Mouse (Mus musculus) megakaryocyte progenitor cell, adult 5-6 weeks (primary cell): Measurements from ENCODE around the gene Pde4b. TPM values are rescaled to one million over a fixed set of nuclear protein-coding genes. Genes with fewer than 3 reads are reported as not detected.

Experiments used
- ATAC-seq: replicated peaks from 2 replicates; pipeline ENCODE4 v1.8.0; 2016; ENCODE audit warnings: mild to moderate bottlenecking, moderate TSS enrichment, inconsistent platforms; ENCODE audit not compliant: poor library complexity
- total RNA-seq, 2 experiments: library from RNA; stranded (forward) in 1 of 2; stranded (reverse) in 1 of 2; fragments of 157-497, 149-512 nt in 1 of 2; fragments of 200-1000 nt in 1 of 2; gene quantifications; 2 replicates each; pipeline versions ENCODE4 v1.2.3 to v1.2.4; 2015 to 2017

Pde4b gene
- total RNA-seq, 2 experiments from 2014 or later, result 16.1 to 19.2 TPM

DNA sequence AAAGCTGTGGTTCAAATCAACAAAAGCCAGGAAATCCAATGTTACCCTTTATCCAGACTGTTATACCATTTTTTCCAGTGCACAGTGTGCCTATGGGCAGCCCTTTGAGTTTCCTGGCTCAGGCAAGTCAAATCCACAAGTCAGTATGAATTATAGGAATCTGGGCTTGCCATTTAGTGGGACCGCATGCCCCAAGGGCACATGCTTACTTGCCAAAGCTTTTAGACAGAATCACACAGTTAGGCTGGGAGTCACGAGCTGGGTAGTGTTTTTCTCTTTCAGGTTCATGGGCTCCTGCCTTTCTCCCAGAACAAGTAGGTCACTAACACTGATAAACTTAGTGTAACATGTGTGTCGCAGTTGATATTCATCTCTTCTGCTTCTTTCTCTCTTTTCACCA lies 409.9 kb downstream of the Pde4b start:
- ATAC-seq, result no peak

DNA sequence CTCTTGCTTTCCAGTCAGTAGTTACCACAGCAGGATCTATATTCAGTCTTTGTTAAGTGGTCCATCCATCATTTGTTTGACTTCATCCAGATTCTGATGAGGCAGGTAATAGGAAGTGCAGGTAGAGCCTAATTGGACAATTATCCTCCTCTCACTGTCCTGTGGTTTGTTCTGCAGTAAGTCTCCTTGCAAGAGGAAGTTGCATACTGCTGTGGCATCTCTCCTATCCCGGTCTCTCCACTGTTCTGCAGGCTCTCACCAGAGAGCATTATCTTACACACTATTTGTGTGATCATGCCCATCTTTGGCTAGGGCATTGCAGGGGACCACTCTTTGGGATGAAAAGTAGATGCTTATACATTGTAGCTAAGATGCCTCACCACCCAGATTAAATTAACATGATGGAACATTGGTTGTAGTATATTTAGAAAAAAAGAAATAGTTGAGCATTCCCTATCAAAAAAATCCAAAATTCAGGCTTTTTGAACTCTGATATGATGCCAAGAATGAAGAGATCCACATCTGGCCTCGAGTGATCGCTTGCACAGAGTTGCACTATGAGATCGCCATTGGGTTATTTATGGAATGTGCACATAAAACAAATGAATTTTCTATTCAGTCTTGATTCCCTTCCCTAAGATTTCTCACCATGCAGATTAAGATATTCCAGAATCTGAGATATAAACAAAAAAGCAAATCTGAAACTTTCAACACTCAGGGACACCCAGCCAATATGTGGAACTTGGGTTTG lies 411.0 kb downstream of the Pde4b start:
- ATAC-seq, result peak; percentile 56

DNA sequence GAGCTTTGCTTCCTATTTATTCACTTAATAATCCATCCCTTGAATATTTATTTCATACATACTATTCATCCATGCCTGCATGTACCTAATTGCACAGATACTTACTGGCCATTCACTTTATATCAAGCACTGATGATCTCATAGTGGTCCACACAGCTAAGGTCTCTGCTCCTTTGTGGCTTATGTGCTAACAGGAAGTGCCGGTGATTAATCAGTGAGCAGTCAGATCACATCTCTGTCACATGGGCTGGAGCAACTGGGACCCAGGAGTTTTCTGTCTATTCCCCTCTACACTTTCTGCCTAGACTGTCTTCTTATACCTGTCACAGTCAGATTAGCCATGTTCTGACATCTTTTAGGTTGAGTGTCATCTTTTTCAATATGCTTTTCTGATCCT lies 411.6 kb downstream of the Pde4b start:
- ATAC-seq, result peak; percentile 79

DNA sequence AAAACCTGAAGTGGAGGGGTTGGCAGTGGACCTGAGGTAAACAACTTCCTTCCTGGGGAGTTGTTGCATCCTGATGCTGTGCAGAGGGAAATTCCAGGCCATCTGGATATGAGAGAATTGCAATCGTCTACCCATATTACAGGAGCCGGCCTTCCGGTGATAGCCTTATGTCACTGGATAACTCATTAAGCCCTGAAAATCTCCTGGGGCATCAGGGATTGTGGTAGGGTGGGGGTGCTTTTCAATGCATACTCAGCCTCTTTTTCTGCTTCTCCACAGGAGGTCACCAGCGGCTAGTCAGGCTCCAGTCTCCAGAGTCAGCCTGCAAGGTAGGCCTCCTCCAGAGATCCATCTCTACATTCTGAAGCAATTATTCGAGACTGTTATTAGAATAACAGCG lies 418.4 kb downstream of the Pde4b start:
- no peak for ATAC-seq

DNA sequence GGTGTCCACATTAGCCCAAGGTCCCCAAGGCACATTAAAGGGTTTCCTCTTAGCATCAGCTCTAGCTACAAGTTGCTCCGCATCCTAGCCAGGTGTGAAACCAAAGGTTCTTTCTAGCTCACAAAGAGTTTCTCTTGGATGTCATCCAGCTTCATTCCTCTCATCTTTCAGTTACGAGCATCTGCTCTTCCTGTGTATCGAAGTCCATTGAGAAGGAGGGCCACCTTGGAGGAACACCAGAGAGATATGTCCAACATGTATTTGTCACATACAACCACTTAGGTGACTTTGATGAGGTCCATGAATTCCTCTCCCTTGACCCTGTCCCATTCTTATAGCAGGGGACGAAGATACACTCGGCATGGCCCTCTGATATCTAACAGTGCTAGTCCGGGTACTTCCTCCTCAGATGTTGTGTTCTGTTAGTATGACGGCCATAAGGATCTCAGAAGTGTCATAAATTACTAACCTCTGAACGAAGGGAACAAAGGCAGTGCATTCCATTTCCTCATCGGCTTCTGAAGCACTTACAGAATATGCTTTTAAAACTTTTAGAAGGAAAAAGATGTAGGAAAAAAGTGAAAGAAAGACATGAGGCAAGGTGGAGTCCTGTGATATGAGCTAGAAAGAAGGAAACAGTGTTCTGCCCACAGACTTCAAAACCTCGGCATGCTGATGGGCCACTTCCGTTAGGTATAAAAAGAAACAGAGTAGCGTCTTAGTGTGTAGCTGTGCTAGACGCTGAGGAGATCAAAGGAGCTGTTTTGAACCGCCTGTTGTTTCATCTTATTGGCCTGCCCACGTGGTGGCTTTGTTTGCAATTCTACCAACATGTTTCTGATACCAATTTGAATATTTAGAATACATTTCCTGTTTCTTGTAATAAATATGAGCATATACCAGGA lies 419.3 kb downstream of the Pde4b start:
- ATAC-seq, result peak; percentile 68

DNA sequence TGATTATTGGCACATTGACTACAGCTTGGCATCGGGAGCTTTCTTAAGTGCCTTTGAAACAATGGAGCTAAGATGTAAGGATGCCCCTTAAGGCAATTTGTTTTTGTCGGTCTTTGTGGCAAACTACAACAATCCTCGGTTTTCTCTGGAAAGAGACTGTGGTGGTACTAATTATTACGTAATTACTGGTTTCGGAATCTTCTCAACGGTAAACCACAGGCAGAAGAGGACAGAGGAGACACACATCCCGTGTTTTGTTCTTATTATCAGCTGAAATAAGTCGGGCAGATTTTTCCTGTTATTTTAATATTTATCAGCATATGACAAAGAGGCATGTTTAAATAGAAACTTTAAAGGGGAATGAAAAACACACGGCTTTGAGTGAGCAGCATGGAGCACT lies 420.0 kb downstream of the Pde4b start:
- peak; percentile 54 for ATAC-seq

DNA sequence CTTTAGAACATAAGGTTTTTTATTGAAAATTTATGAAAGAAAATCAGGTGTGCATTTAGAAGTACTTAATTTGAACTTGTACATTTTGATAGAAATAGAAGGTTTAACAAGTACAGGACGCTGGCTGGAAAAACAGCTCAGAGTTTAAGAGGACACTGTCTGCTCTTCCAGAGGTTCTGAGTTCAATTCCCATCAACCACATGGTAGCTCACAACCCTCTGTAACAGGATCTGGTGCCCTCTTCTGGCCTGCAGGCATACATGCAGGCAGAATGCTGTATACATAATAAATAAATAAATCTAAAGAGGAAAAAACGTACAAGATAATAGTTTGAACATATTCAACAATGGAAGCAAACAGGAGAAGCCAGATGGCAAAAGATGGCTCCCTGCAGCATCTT lies 420.4 kb downstream of the Pde4b start:
- no peak for ATAC-seq

DNA sequence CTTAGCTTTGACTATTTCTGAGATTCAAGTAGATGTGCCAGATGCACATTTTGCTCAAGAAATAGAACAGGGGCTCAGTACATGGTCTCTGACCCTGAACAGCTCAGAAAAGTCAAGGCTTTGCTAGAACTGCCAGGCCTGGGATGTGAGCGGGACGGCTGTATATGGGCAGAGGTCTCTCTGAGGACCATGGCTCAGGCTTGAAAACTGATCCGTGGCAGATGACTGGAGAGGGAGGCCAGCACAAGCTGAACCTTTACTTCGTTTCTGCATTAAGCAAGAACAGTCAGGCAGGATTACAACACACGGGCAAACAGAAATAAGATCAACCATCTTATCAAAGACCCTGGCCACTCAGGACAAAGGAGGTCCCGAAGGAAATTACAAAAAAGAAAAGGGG lies 422.7 kb downstream of the Pde4b start:
- no peak for ATAC-seq

DNA sequence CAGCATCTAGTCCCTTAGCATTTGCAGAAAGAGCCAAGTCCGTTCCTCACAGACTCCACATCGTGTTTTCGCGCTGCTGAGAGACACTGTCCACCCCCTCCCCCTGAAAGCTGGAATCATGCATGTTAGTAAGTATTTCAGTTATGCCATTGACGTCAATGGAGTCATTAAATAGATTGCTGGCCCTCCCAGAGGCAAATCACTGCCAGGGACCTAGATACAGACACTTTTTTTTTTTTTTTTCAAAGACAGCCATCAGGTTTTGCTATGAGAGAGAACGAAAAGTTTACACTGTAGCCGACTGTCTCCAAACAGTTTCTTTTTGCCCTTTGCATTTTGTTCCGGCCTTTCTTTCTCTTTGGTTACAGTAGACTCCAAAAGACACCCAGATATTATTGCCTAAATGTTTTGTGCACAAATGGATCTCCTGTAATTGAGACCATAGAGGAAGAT lies 423.6 kb downstream of the Pde4b start:
- ATAC-seq, result peak; percentile 23; the same call in 1 of the 2 replicates

DNA sequence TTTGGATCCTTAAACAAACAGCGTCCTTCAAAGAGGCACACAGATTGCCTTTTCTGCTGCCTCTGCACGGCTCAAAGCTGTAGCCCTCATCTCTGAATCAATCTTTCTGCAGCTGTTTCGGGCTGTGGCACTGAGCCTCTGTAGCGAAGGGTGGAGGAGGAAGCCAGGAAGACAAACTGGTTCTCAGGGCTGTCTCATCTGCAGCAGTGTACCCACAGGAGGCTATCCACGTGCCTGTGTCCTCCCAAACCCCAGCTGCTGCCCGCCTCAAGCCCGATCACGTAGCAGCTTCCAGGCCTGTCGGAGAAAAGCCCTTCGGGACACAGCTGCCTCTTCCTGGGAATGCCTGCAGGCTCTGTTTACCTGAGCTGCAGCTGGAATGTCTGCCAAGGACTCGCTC lies 424.2 kb downstream of the Pde4b start:
- no peak for ATAC-seq

DNA sequence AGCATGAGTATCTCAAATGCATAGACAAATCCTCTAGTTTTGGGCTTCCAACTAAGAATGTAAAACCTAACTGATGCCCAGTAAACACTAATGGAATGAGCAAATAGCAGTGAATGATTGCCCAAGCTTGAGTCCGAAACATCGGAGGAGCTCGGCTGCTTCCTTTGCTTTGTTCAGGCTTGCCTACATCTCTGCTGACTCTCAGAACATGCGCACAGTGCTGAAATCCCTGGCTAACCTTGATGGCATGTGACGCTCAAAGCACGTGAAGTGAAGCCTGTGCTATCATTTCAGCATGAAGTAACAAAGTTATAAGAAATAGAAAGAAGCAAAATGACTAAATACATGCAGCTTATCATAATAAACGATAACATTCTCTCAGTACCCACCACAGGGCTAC lies 425.6 kb downstream of the Pde4b start:
- ATAC-seq, result no peak

DNA sequence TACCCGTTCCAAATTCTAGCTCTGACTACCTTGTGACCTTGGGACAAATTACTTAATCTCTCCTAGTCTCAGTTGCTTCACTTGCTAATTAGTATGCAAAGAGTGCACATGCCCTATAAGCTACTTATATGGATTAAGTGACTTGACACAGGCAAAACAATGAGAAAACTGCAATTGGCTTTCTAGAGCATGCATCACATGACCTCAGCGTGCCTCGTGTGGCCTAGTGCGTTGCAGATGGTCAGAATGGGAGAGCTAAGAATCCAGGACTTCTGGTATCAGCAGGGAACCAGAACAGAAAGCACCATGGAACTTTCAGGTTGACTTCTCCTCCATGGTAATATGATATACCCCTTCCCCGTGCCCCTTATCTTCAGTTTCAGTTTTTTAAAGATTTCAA lies 426.2 kb downstream of the Pde4b start:
- no peak for ATAC-seq

DNA sequence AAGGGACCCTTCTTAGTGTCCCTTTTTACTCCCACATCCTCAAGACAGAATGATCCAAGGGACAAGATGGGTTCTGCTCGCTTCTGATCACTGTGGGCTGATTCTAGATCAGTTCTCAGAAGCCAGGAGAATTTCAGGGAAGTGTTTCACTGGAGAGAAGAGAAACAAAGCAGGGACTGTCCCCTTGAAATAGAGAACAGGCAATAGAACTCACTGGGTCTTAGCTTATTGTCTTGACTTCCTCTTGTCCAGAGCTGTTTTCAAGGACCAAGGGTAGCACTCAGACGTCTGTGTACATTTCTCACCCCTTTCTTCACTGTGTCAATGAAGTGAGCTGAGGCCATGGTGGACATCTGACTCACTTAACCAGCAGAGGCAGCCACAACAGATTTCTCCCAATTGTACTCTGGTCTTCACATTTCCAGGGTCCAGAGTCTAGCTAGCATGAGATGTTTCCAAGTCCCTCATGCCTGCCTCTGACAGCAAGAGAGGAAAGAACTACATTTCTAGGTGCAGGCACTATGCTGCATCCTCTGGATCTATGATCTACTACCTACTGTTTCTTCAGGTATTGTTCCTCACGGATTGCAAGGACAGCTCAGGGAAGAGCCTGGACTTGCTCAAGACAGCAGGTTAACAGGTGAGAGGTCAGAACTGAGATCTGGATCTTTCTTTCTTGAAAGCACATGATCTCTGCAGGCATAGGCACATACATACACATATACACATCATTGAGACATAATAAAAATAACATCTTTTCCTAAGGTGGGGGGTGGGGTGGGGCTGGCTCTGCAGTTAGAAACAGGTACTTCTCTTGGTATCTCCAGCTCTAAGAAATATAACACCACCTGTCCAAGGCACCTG lies 427.9 kb downstream of the Pde4b start:
- ATAC-seq, result peak; percentile 9; the same call in 1 of the 2 replicates

DNA sequence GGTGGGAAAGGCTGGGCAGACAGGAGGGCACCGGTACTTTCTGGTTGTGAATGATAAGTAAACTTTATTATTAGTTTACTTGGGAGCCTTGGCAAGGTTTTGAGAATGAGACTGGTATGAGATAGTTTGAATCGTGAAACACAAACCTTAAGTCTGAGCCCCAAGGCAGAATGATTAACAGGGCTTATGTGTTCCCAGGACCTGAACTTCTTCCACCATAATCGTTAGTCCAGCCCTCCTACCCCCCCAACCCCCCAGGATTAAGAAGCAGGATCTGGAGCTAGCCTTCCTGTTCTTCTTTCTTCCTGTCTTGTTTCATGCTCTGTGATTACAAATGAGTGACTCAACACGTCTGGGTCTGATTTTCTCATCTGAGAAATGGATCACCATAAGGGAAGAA lies 429.1 kb downstream of the Pde4b start:
- no peak for ATAC-seq

DNA sequence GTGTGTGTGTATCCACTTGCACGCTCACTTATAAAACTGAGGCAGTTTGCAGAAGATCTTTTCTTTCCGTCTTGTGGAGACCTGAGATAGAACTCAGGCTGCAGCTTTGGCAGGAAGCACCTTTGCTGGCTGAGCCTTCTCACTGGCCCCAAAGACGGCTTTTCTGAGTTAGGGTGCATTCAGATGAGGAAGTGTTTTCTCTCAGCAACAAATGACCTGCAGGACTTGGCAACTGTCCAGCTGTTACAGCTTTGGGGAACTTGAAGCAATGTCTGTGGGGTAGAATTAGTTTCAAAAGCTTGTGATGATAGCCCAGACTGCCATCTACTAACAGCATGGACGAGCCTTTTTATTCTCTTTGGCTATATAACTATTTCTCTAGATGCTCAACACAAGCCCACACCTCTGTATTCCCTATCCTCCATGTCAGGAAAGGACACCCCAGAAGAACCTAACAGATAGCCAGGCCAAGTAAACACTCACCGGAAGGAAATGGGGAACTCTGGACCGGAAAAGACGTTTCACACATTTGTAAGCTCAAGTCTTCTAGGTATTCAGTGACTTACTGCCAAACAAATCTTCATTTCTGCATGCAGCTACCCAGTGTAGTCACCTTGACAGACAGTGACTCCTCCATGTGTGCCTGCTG lies 429.8 kb downstream of the Pde4b start:
- peak; percentile 77 for ATAC-seq

DNA sequence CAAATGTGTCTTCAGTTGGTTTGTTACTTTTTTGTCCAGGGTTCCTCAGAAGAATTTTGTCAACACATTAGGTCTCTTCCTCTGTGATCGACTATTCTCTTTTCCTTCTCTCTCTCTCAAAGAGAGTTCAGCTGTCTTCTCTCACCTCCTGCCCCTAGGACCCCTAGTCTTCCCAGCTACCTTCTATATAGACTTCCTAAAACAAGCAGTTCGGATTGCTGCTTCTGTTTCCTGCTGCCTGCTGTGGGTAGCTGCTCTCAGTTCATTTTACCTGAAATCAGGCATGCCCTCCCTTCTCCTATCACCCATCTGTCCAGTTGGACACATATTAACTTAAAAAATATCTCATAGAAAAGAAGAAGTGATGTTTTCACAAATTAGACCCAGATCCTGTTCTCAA lies 430.3 kb downstream of the Pde4b start:
- ATAC-seq, result peak; percentile 7; the same call in 1 of the 2 replicates

DNA sequence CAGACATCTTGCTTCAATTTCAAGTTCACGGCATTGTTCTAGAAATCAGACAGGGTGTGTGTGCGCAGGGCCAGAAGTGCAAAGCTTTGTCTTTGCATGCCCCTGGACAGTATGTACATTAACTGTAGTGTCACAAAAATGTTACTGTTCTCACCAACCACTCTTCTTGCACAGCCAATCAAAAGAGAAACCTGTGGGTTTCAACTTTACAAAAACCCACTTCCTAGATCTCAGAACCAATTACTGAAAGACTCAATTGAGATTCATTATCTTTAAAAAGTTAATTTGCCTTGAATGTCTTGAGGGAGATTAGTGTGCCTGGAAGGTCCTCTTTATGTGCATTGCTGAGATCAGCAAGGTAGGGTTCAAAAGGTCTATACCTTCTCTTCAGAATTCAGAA lies 431.0 kb downstream of the Pde4b start:
- ATAC-seq, result no peak

DNA sequence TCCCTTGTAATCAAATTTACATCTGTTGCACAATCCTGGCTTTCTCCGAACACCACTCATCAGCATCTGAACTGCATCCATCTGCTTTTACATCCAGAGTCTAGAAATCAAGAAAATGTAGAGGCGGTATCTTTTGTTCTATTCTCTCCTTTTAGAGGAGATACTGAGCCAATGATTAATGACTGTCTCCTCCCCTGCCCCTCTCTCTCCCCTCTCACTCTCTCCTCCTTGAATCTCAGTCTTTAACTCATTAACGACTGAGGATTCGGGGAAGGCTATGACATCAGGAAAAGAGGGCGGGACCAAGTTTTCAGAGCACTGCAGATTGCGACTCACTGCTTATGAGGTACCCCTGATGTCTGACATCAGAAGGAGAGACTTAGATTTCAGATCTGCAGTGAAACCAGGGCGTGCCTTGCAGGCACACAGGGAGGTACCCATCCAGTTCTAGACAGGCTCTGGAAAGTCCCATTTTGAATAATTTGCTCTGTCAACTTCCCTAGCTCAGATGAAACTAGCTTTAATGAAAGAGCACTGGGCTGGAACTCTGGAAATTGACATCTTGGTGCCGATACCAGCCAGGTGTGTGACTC lies 433.4 kb downstream of the Pde4b start:
- ATAC-seq, result no peak

DNA sequence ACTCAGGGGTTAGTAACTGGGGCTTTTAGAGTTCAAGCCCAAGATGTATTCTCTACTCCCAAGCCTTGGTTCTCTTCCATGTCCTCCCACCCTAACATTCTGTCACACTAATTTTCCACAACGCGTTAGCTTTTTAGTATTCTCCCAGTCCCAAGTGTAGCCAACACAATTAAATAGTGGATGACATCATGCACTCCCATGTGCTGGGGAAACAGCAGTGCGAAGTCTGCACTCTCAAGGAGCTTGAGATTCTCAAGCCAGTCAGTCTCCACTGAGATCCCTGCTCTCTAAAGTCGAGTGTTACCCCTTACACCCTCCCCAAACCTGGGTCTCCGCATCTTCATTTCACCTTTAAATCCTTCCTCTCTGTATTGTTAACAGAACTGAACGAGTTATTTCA lies 434.1 kb downstream of the Pde4b start:
- no peak for ATAC-seq

DNA sequence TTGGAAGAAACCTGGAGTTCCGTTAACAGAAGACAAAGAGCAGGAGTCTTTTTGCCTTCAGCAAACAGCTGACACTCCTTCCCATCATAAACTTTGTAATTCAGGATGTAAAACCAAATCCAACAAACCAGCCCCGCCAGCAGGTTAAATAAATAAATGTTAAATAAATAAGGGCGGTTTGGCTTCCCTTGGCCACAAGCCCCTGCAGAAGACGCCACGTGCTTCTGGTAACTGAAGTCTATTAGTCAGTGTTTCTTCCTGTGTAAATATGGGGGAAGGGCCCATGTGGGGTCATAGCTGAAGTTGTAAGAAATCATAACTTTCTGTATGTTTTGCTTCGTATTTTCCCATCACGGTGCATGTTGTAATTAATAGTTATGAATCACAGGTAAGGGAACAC lies 440.0 kb downstream of the Pde4b start:
- no peak for ATAC-seq
